Mouse (Mus musculus): ENCODE measurements around the gene Ubac1.
A peak's percentile ranks its signal among the peaks of the same experiment; 100 is the strongest.

Gene Ubac1

DNA sequence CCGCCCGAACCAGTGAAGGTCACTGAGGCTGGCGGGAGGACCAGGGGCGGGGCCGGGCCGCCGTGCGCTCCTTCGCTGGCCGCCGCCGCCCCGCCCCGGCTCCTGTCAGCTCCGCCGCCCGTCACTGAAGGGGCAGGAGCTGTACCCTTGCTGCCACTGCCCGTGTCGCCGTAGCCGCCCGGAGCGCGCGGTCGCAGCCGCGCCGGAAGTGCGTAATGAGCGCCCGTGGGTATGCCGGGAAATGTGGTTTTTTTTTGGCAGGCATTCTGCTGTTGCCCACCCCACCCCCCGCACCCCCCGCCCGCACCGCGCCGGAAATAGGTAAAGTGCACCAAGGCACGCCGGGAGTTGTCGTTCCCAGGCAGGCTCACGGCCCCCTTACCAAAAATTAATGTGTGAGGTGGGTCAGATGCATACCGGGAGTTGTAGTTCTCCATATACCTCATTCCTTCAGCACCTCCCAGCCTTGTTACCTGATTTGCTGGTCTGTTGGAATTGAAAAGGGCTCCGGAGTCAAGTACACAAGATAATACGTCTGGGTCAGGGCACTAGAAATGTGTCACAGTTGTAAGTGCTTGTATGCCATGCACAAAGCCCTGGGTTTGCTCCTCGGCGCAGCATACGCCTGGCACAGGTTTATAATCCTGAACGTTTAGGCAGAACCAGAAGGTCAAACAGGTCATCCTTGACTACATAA lies at the start of gene Ubac1:
TSS of gene Ubac1 (minus strand) at position 187 of the 697 bp plus-strand sequence.
- DNase-seq (ENCODE audit: low read depth, low spot score) = peak; percentile 71

DNA sequence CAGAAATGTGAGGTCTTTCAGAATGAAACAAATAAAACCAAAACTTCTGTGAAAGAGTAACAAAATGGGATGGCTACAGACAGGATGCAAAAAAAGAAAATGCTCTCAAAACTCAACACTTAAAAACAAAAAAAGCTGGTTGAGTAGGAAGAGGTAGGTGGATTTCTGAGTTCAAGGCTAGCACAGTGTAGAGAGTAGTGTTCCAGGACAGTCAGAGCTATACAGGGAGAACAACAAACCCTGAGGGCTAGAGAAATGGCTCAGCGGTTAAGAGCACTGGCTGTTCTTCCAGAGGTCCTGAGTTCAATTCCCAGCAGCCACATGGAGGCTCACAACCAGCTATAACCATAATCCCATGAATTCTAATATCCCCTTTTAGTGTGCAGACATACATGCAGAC lies 47.0 kb upstream of the Ubac1 start:
- DNase-seq (ENCODE audit: low read depth, low spot score) = no peak

DNA sequence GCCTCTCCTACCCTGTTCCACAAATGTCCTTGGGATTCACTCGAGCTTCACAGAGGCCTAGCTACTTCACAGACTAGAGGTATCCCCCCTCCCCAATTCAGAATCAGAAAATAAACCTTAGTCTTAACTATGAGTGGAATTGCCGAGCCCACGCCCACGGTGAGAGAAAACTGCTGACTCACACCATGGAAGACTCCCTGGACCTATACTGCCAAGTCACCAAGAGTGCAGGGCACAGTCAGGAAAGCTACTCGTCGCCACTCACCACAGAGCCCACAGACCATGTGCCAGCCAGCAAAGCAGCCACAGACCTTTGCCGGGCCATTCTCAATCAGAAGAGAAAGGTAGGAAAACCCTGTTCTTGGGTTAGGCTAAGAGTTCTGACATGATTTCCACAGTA lies 46.6 kb upstream of the Ubac1 start:
- DNase-seq (ENCODE audit: low read depth, low spot score) = no peak

DNA sequence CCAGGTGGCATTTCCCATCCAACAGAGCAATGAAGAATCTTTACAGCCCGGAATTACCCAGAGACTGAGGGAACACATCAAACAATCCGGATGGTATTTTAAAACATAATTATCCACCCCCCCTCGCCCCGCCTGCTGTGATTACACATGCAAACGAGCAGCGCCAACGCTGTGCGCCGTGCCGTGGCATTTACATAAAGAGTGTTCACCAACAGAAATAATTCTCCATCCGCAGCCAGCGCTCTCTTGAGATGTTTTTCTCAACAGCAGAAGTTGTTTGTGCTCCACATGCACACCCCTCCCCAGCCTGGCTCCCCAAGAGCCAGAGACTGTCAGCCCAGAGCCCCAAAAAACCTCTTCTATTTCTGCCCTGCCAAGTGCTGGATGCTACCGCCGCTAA lies 45.0 kb upstream of the Ubac1 start:
- DNase-seq (ENCODE audit: low read depth, low spot score) = no peak

DNA sequence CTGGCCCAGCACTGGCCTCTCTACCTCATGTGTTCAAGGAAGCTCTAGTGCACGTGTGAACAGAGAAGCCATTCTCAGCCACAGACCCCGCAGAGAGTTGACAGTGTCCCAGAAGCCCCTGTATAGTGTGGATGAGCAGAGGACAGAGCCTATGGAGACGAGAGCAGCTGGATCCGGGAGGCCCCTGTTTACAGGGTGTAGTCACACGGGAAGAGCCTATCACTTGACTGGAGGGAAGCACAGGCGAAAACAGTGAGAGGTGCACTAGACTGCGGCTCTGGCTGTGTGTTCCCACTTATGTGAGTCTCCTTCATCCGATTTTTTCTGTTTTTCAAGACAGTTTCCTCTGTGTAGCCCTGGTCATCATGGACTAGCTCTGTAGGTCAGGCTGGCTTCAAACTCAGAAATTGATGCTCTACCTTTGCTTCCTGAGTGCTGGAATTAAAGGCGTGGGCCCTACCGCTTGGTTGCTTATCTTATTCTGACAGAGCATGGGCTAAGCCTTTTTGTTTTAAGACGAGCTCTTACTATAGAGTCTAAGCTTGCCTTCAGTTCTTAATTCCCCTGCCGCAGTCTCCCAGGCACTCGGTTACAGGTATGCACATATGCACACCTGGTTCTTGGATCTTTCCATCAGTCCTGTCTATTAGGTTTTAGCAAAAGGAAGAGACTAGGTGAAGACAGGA lies 41.3 kb upstream of the Ubac1 start:
- DNase-seq (ENCODE audit: low read depth, low spot score) = no peak

DNA sequence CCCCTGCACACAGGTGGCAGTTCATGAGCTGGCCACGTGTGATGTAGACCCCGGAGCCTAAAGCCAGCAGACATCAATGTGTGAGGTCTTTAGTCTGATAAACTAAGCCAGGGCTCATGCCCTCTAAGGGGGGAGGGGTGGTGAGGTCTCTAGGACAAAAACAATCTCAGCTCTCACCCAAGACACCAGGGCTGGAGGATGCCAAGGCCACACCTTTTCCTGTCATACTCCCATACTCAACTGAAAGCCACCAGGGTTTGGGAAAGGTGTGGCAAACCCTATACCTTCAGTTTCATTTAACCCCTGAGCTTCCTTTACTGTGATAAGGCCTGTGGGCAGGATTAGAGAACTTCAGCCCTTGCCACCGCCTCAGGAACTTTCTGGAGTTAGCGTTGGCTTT lies 40.7 kb upstream of the Ubac1 start:
- no peak for DNase-seq (ENCODE audit: low read depth, low spot score)

DNA sequence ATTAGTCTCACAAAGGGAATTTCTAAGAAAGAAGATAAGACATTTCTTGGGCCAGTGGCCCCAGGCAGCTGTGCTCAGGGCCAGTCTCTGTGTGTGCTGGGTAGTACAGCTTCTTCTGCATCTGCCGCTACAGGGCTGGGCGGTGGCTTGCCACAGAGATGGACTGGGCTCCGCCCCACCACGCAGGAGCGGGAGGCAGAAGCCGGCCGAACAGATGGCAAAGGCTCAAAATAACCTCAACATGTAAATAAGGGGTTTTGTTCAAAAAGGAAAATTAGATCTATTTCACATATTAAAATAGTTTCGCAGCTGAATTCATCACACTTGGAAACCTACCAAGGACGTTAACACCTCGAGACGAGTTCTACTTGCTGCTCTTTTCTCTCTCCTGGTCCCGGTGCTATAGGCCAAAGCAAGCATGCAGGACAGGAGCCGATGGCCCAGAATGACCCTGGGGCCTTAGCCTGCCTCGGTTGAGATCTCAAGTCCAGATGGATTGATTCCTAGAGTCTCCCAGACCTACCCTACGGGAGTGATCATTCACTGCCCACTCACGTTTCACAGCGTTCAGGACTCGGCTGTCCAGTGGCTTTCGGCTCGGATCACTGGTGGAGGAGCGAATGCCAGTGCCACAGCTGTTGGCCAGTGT lies 39.6 kb upstream of the Ubac1 start:
- DNase-seq (ENCODE audit: low read depth, low spot score) = no peak

DNA sequence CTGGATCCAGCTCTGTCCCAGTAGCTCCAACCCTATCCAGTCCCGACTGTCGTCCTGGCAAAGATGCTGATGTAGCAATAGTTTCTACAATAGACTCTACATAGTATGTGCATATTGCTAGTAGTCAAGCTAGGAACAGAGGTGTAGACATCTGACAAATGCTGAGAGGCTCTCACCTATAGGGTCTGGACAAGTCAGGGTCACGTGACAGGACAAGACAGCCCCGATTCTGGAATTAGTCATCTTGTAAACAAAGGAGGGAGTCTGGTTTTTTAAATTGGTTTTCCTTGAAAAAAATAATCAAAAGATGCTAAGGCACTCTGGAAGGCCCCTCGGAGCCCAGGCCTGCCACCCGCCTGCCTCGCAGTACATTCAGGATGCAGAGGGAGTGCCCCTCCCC lies 35.5 kb upstream of the Ubac1 start:
- DNase-seq (ENCODE audit: low read depth, low spot score) = no peak

DNA sequence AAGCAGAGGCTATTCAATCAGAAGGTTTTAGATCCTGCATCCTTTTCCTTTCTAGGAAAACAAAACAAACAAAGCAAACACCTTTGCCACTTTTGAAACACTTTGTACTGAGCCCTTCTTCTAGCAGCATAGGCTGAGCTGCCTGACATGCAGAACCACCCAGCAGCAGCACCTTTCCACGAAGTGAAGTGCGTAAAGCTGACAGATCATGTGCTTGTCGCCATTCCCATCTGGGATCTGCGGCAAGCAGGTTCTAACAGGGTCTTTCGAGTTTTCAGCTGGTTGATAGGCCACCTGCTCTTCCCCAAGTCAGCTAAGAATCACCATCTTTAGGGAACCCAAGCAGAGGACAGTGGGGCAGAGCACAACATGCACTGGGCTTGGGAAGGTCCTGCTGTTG lies 34.7 kb upstream of the Ubac1 start:
- DNase-seq (ENCODE audit: low read depth, low spot score) = no peak

DNA sequence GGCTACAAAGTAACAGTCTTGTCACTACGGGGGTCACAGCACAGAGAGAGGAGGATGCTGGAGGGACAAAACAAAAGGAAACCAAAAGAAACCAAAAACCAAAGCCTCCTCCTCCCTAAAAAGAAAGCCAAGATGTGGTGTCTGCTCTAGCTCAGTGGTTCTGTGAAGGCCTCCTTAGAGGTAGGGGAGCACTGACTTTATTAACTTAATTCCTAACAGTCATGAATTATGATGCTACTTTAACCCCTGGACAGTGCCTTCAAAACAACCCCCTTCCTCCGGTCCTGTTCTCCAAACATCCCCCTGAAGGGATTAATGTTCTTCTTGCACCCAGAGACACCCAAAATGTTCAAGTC lies 34.2 kb upstream of the Ubac1 start:
- no peak for DNase-seq (ENCODE audit: low read depth, low spot score)

DNA sequence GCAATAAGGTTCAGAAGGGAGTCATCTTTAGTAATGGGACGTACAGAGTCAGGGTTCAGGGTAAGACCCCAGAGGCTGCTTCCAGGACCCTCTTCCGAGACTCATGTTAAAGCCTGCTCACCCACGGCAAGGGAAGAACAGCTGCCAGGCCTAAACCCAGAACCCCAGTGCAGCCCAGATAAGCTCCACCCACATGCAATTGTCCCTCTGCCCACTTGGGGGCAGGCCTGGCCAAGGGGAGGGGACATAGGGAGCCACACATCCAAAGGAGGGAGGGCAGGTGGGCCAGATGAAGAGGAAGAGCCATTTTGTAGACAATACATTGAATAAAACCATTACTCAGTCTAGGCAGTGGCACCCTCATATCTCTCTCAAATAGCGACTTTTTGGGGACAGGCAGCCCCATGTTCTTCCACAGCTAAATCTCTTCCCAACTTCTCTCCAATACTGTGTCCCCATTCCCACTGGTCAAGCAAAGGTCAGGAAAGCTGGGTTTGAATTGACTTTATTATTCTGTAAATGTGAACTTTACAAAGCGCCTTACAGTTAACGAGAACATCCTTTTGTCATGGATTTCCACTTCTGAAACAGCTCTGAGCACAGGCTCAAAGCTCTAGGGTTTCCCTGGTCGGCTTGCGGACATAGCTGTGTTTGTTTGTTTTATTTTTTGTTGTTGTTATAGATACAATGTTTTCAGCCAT lies 33.6 kb upstream of the Ubac1 start:
- peak; percentile 71 for DNase-seq (ENCODE audit: low read depth, low spot score)

DNA sequence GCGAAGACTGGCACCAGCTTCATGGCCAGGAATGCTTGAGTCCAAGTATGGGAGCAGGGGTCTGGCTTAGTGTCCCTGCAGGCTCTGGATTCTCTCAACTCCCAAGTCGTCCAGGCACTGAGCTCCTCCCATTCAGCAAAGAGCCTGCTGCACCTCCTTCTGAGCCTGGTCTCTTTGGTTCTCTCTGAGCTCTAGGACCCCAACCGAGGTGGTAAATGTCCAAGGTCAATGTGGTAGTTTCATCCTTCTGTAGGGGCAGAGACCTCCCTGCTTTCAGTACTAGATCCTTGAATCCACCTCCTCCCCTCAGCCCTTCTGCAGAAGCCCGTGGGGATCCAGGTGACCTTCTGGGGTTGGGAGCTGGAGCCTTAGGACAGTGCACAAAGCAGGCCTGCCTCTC lies 31.3 kb upstream of the Ubac1 start:
- no peak for DNase-seq (ENCODE audit: low read depth, low spot score)

DNA sequence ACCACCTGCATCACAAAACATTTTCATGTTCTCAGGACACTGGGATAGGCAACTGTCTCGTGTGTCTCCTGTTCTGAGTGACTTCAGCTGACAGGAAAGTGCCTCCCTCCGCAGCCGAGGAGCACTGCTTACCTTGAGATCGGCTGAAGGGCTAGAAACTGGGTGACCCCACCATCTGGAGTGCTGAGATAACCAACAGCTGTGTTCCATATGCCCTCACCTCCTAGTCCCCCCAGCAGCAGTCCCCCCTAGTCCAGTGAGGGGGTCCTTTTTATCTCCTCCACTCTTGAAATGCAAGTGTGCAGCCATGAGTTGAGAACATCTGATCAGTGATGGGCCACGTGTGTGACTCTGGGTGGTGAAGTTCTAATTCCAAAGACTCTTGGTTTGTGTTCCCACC lies 27.3 kb upstream of the Ubac1 start:
- DNase-seq (ENCODE audit: low read depth, low spot score) = no peak

DNA sequence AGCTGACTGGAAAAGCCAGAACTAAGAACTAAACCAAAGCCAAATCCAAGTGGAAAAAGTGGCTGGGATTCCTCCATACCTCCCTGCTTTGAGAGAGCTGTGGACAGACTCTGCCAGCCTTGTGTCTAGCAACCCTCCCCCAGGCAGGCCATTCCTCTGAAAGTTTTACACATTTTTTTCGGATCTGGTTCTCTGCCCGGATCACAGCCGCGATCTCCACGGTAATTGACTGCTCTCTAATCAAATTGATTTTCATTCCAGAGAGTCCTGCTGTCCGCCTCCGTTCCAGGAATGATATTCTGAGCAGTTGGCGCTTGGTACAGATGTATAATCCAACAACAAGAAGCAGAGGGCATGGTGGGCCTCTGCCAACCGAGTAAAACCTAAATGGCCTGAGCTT lies 22.7 kb upstream of the Ubac1 start:
- DNase-seq (ENCODE audit: low read depth, low spot score) = no peak

DNA sequence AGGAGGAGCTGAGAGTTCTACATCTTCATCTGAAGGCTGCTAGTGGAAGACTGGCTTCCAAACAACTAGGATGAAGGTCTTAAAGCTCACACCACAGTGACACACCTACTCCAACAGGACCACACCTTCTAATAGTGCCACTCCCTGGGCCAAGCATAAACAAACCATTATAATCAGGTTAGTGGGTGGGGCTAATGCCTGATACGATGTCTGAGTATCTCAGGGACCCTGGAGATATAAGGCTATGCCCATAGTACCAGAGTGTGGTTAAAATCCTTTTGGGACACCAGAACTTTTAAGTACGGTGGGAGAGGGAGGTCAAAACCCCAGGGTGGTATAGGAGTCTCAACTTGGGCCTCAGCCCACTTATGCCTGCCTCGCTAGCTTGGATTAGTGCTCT lies 21.1 kb upstream of the Ubac1 start:
- no peak for DNase-seq (ENCODE audit: low read depth, low spot score)

DNA sequence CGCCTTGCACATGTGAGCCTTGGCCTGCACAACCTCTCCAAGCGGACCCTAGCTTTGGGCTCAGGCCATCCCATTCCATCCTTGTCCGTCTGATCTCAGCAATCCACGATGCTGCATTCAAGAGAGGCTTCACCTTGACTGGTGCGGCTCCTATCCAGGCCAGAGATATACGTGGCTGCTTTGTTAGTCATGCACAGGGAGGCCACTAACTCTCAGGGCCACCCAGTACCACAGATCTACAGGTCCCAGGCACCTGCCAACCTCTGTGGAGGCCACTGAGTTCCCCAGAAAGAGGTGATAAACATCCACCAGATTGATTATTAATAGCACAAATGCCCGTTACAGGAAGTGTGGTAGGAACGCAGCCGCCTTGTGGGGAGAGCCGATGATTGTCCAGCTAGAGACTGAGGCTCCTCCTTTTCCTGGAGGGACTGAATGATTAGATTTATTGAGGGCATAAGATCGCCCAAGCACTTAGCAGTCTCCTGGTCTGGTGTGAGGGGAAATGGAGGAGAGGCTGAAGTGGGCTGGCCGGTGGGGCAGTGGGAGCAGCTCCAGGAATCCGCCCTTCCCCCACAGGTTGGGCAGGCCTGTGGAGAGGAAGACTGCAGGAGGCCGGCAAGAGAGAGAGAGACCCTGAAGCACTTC lies 19.7 kb upstream of the Ubac1 start:
- no peak for DNase-seq (ENCODE audit: low read depth, low spot score)

DNA sequence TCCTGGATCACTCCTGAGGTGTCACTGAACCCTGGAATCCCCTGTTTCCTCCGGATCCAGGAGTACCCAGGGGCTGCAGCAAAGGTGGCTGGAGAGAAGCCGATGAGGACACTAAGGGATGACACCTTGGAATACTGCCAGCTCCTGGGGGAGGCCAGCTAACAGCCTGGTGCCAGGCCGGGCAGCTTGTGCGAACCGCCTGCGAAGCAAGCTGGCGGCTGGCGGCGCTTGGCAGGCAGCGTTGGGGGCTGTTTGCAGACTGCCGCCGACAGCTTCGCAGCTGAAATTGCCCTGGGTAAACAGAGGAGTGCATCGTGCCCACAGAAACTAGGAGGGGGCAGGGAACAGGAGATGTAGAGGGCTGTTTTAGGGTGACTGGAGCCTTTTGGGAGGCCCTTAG lies 18.4 kb upstream of the Ubac1 start:
- DNase-seq (ENCODE audit: low read depth, low spot score) = no peak

DNA sequence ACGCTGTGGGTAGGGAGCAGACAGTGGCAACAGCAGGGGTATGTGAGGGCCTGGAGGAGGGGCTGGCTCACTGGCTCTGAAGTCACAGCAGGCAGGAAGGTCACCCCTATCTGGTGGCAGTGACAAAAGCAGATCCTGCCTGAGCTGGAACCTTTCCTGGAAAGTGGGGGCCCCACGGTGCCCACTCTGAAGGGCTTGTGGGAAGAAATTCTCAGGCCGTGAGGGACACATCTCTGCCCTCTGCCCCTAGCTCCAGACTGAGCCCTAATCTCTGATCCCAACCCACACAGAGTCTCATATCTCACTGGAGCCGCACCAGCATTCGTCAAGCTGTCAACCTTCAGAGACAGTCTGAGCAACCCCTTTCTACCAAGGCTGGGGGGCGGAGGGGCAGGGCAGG lies 15.8 kb upstream of the Ubac1 start:
- no peak for DNase-seq (ENCODE audit: low read depth, low spot score)

DNA sequence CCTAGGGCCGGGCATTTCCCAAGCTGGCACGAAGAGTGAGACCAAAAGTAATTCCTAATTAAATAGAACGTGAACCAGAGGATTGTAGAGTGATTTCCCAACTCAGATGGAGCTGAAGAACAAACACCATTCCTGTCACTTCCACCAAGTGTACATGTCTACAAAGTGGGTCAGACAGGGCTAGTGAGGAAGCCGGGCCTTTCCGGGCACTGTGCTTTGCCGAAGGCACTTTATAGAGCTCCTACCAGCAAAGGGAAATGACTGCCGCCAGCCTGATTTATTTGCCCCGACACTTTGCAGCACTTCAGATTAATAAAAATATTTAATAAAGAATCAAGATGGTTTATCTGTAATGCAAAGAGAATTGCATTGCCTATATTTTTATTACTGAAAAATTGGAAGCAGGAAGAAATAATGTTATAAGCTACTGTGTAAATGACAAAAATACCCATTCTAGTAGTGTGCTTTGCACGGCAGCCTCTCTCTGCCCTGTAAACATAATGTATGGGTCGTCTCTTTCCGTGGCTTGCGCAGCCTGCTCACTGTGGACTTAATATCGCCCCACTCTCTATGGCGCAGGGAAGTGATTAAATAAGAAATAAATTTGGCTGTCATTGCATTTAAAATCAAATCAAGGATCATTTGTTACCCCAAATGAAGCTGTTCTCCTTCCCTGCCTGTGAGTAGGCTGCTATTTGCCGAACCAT lies 12.9 kb upstream of the Ubac1 start:
- DNase-seq (ENCODE audit: low read depth, low spot score) = no peak

DNA sequence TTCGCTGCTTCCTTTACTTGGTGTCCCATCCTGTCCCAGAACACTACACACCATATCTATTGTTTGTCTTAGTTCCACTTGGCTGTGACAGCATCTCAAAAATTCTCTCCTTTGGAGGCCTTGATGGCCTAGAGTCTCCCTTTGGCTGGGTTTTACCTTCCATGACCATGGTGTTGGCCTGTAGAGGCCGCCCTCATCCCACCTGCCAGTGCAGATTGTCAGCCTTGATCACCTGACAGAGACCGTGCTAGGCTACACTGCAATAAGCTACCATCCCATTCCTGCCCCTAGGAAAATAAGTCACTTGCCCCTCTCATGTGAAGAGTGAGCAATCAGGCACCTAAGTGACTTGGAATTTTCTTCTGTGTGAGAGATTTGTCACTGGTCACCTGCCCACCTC lies 8.7 kb upstream of the Ubac1 start:
- DNase-seq (ENCODE audit: low read depth, low spot score) = no peak

All from WW6 (cell line).